Mouse (Mus musculus): ENCODE measurements around the gene Myh9.

GRCm38 (mm10) chr15:77756081-77756480 lies 85.9 kb downstream of the Myh9 start:
- no peak for TF ChIP-seq CTCF (IDR thresholded peaks at IDR 0.05; ENCODE audit: insufficient read depth, low read depth, low read length)
- TF ChIP-seq POLR2A (IDR thresholded peaks at IDR 0.05; ENCODE audit: insufficient read depth, low read depth, low read length), result no peak

Measured in olfactory bulb, adult 2 months (tissue).